Mouse (Mus musculus) C2C12 (cell line): ENCODE measurements around the gene Slc25a38.

Experiments
- CEBPB ChIP-seq: IDR thresholded peaks from one replicate; pipeline ENCODE4 v1.6.1; 2011; ENCODE audit warnings: low read depth, mild to moderate bottlenecking, control low read depth, moderate library complexity
- CTCF ChIP-seq: IDR thresholded peaks from one replicate; pipeline ENCODE4 v1.5.1; 2011; ENCODE audit not compliant: control insufficient read depth, insufficient read depth, insufficient read length
- FOSL1 ChIP-seq: IDR thresholded peaks from one replicate; pipeline ENCODE4 v1.8.0; 2011; ENCODE audit warnings: mild to moderate bottlenecking, low read length; ENCODE audit not compliant: poor library complexity, insufficient read depth, severe bottlenecking
- MAX ChIP-seq: IDR thresholded peaks from one replicate; pipeline ENCODE4 v1.6.1; 2011; ENCODE audit warnings: mild to moderate bottlenecking, control low read depth
- MYOD1 ChIP-seq: IDR thresholded peaks from one replicate; pipeline ENCODE4 v1.6.1; 2011; ENCODE audit warnings: low read depth; ENCODE audit not compliant: control insufficient read depth, insufficient read length
- MYOG ChIP-seq: IDR thresholded peaks from one replicate; pipeline ENCODE4 v1.6.1; 2011; ENCODE audit not compliant: control insufficient read depth, insufficient read length; ENCODE audit errors: extremely low read depth
- USF1 ChIP-seq: IDR thresholded peaks from one replicate; pipeline ENCODE4 v1.6.1; 2011; ENCODE audit warnings: low read depth, mild to moderate bottlenecking, control low read depth, moderate library complexity

DNA sequence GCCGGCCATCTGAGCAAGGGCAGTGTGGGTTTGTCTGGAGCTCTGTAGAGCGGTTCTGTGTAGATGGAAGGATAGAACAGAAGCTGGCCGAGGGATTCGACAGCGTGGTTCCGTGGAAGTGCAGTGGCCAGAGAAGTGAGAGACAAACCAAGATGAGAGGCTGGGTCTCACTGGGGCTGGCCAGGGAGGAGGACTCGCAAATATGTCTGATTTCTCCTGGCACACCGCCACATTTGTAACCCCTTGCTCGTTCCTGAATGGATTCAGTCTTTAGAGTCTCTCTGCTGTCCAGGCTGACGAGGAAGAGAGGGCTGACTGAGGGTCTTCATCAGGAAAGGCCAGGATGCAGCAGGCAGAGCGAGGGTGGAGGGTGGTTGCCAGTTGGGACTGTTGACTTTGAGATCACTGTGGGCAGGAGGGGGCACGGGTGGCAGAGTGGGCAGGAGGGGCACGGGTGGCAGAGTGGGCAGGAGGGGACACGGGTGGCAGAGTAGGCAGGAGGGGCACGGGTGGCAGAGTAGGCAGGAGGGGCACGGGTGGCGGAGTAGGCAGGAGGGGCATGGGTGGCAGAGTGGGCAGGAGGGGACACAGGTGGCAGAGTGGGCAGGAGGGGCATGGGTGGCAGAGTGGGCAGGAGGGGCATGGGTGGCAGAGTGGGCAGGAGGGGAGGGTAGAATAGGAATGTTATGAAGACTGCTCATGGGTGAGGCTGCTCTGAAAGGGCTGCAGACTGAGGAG, 4.0 kb downstream of the Slc25a38 start:
- TF ChIP-seq CTCF (no peak), FOSL1 (no peak), MYOD1 (no peak), MYOG (no peak), MAX (no peak), USF1 (no peak), CEBPB (no peak)
